Mouse (Mus musculus) liver, embryonic 14.5 days (tissue): ENCODE measurements around the gene Orc1. TPM values are rescaled to one million over a fixed set of nuclear protein-coding genes. Genes with fewer than 3 reads are reported as not detected.

ENCODE experiments used
- ATAC-seq: fragments of 200-750 bp; cut with Nextera tagmentation; 2 replicates; pipeline ENCODE4 v1.8.0; 2017; ENCODE audit warnings: moderate number of reproducible peaks, mild to moderate bottlenecking, moderate library complexity; ENCODE audit not compliant: insufficient read depth
- DNase-seq, 3 experiments: peaks; one replicate each; pipeline ENCODE4 v3.0.0-alpha.2; 2012 to 2013; ENCODE audit warnings: low read depth in 3 of 3, low spot score in 3 of 3
- H3K27ac ChIP-seq: fragments of 300-500 bp; sonication (generic); 2 replicates; pipeline ENCODE4 v1.5.1; 2014; ENCODE audit warnings: moderate library complexity, mild to moderate bottlenecking, control low read depth, inconsistent platforms
- H3K27me3 ChIP-seq: fragments of 300-500 bp; sonication (generic); 2 replicates; pipeline ENCODE4 v1.6.1; 2014; ENCODE audit warnings: mild to moderate bottlenecking, low read length, moderate library complexity; ENCODE audit not compliant: control insufficient read depth, insufficient read depth
- H3K36me3 ChIP-seq: fragments of 300-500 bp; sonication (generic); replicated peaks from 2 replicates; pipeline ENCODE4 v1.6.1; 2014; ENCODE audit warnings: low read depth; ENCODE audit not compliant: control insufficient read depth, insufficient read depth
- H3K4me1 ChIP-seq, 2 experiments: fragments of 200-500 bp in 1 of 2; fragments of 300-500 bp in 1 of 2; sonication (generic) in 1 of 2; replicated peaks; 2 replicates each; pipeline ENCODE4 v1.6.1; 2012 to 2014; ENCODE audit warnings: antibody characterized with exemption in 1 of 2, inconsistent platforms in 1 of 2, low read length in 1 of 2; ENCODE audit not compliant: control insufficient read depth in 2 of 2, insufficient read depth in 2 of 2
- H3K4me2 ChIP-seq: fragments of 300-500 bp; sonication (generic); 2 replicates; pipeline ENCODE4 v1.6.1; 2014; ENCODE audit warnings: low read depth, mild to moderate bottlenecking, control low read depth, moderate library complexity
- H3K4me3 ChIP-seq, 2 experiments: fragments of 200-500 bp in 1 of 2; fragments of 300-500 bp in 1 of 2; sonication (generic) in 1 of 2; 2 replicates each; pipeline ENCODE4 v1.5.1; 2012 to 2014; ENCODE audit warnings: low read depth in 2 of 2, low read length in 2 of 2, mild to moderate bottlenecking in 2 of 2, control low read depth in 1 of 2, inconsistent platforms in 1 of 2, moderate library complexity in 1 of 2; ENCODE audit not compliant: insufficient read depth in 1 of 2
- H3K9ac ChIP-seq: fragments of 300-500 bp; sonication (generic); replicated peaks from 2 replicates; pipeline ENCODE4 v1.6.1; 2014; ENCODE audit warnings: mild to moderate bottlenecking, control low read depth, moderate library complexity
- H3K9me3 ChIP-seq: fragments of 300-500 bp; sonication (generic); 2 replicates; pipeline ENCODE4 v1.6.1; 2016; ENCODE audit warnings: low read length, mixed read lengths; ENCODE audit not compliant: control insufficient read depth
- CTCF ChIP-seq: IDR thresholded peaks from 2 replicates; pipeline ENCODE4 v1.5.1; 2016; ENCODE audit warnings: antibody characterized with exemption, low read depth, control low read depth
- EP300 ChIP-seq: IDR thresholded peaks from 2 replicates; pipeline ENCODE4 v1.6.1; 2016; ENCODE audit warnings: antibody characterized with exemption, low read depth
- WGBS: fragments of 180-500 bp; shearing (Covaris S2); extraction: QIAGEN DNeasy Blood & Tissue Kit; methylation state at CpG from one replicate; pipeline ENCODE4 v1.1.7; 2014; ENCODE audit not compliant: insufficient replicate concordance; 5-methylcytosine and 5-hydroxymethylcytosine counted together
- polyA plus RNA-seq, 2 experiments: library from polyadenylated mRNA; depleted of rRNA in 1 of 2; stranded (reverse) in 1 of 2; unstranded in 1 of 2; fragments of >200 nt; fragmentation: Nextera tagmentation in 1 of 2; extraction: Ambion mirVana in 1 of 2; gene quantifications; 2 replicates each; pipeline versions ENCODE4 v1.2.1 to v1.2.3; 2012 to 2014

Orc1 gene
- polyA plus RNA-seq, 2 experiments = 11.2 to 19.5 TPM

- ATAC-seq (no peak), DNase-seq (no peak)
- no peak overlapping the region for H3K9ac ChIP-seq
- H3K4me2 ChIP-seq = no peak overlapping the region
- no peaks in the 10 kb centered on the region for H3K9me3 ChIP-seq
- H3K36me3 ChIP-seq = peaks cover 51% of the 10 kb centered on the region
- H3K27me3 ChIP-seq = no peaks in the 10 kb centered on the region
- no peak overlapping the region for H3K4me3 ChIP-seq
- TF ChIP-seq EP300 (no peak), CTCF (no peak)
- no peaks in the 10 kb centered on the region for H3K4me1 ChIP-seq
- no peak overlapping the region for H3K27ac ChIP-seq
- 78% methylated on average over 5 of the region's 5 CpGs for WGBS
Measured at GRCm38 (mm10) chr4:108610935-108611334, 31.7 kb downstream of the Orc1 start.

GRCm38 (mm10) chr4:108618586-108618985 lies 39.4 kb downstream of the Orc1 start:
- WGBS = 64% methylated on average over 4 of the region's 4 CpGs
- DNase-seq (no peak), ATAC-seq (no peak)
- Histone ChIP-seq H3K27ac (no peak overlapping the region), H3K4me3 (no peak overlapping the region; a peak in 1 of 4 replicates), H3K9ac (no peak overlapping the region), H3K36me3 (peaks cover 7% of the 10 kb centered on the region), H3K27me3 (no peaks in the 10 kb centered on the region), H3K4me1 (peaks cover 5 to 9% of the 10 kb centered on the region in 2 experiments; a peak in 3 of 4 replicates), H3K4me2 (peak overlapping the region; percentile 83), H3K9me3 (no peaks in the 10 kb centered on the region)
- no peak for TF ChIP-seq CTCF
- TF ChIP-seq EP300 = no peak

GRCm38 (mm10) chr4:108619165-108619564 lies 39.9 kb downstream of the Orc1 start:
- peaks cover 5 to 9% of the 10 kb centered on the region in 2 experiments; a peak in 3 of 4 replicates for H3K4me1 ChIP-seq
- H3K4me3 ChIP-seq = peak overlapping the region; percentile 66 to 83
- ATAC-seq (peak; percentile 2), DNase-seq (no peak)
- no peaks in the 10 kb centered on the region for H3K27me3 ChIP-seq
- TF ChIP-seq CTCF (no peak), EP300 (no peak)
- peak overlapping the region; percentile 83 for H3K4me2 ChIP-seq
- peak overlapping the region; percentile 64 for H3K9ac ChIP-seq
- peaks cover 3% of the 10 kb centered on the region for H3K36me3 ChIP-seq
- 7% methylated on average over 10 of the region's 10 CpGs for WGBS
- H3K27ac ChIP-seq = no peak overlapping the region; the same call in 1 of the 2 replicates
- no peaks in the 10 kb centered on the region for H3K9me3 ChIP-seq

- no peaks in the 10 kb centered on the region for H3K27me3 ChIP-seq
- peaks cover 5 to 9% of the 10 kb centered on the region in 2 experiments; a peak in 3 of 4 replicates for H3K4me1 ChIP-seq
- peak within 1 kb of the TSS; percentile 9 for H3K27ac ChIP-seq
- peak within 1 kb of the TSS; percentile 79 for H3K9ac ChIP-seq
- no peaks in the 10 kb centered on the region for H3K9me3 ChIP-seq
- ATAC-seq (peak; percentile 95), DNase-seq (peak; percentile 77 to 88 (median 81))
- peak within 1 kb of the TSS; percentile 83 for H3K4me2 ChIP-seq
- H3K36me3 ChIP-seq = peaks cover 2% of the 10 kb centered on the region
- under 1% methylated on average over 69 of the region's 86 CpGs for WGBS
- no peak for TF ChIP-seq CTCF
- no peak for TF ChIP-seq EP300
- H3K4me3 ChIP-seq = peak within 1 kb of the TSS; percentile 83
Measured at GRCm38 (mm10) chr4:108619587-108620341, 40.5 kb downstream of the Orc1 start, which contains the start of gene Cc2d1b. TSS of gene Cc2d1b (plus strand) at chr4:108619940.

- 9% methylated on average over 8 of the region's 8 CpGs for WGBS
- Histone ChIP-seq H3K4me1 (peaks cover 5 to 9% of the 10 kb centered on the region in 2 experiments; a peak in 3 of 4 replicates), H3K9ac (peak overlapping the region; percentile 79), H3K36me3 (peaks cover 4% of the 10 kb centered on the region), H3K27me3 (no peaks in the 10 kb centered on the region), H3K4me2 (peak overlapping the region; percentile 83), H3K9me3 (no peaks in the 10 kb centered on the region), H3K4me3 (peak overlapping the region; percentile 83), H3K27ac (peak overlapping the region; percentile 9)
- DNase-seq = peak in 1 of 3 experiments; percentile 19
- ATAC-seq = peak; percentile 3; the same call in 1 of the 2 replicates
- TF ChIP-seq EP300 (no peak), CTCF (no peak)
Measured at GRCm38 (mm10) chr4:108620536-108620935, 41.3 kb downstream of the Orc1 start.
